Mouse (Mus musculus) kidney, embryonic 16.5 days (tissue): ENCODE data around the gene Serp2. TPM values are rescaled to one million over a fixed set of nuclear protein-coding genes. Genes with fewer than 3 reads are reported as not detected.
A peak's percentile ranks its signal among the peaks of the same experiment; 100 is the strongest.

Experiments
- ATAC-seq: fragments of 200-750 bp; cut with Nextera tagmentation; 2 replicates; pipeline ENCODE4 v1.8.0; 2017; ENCODE audit warnings: moderate TSS enrichment; ENCODE audit not compliant: low FRiP score, low TSS enrichment
- H3K27ac ChIP-seq: fragments of 300-500 bp; sonication (generic); 2 replicates; pipeline ENCODE4 v1.5.1; 2014; ENCODE audit warnings: low read length
- H3K27me3 ChIP-seq: fragments of 300-500 bp; sonication (generic); 2 replicates; pipeline ENCODE4 v1.6.1; 2014; ENCODE audit warnings: low read length, control low read depth, mixed read lengths; ENCODE audit not compliant: insufficient read depth
- H3K36me3 ChIP-seq: fragments of 300-500 bp; sonication (generic); 2 replicates; pipeline ENCODE4 v1.6.1; 2014; ENCODE audit warnings: low read length, control low read depth, mixed read lengths; ENCODE audit not compliant: insufficient read depth
- H3K4me1 ChIP-seq: fragments of 300-500 bp; sonication (generic); 2 replicates; pipeline ENCODE4 v1.6.1; 2014; ENCODE audit warnings: low read length, control low read depth, mixed read lengths; ENCODE audit not compliant: insufficient read depth
- H3K4me2 ChIP-seq: fragments of 300-500 bp; sonication (generic); replicated peaks from 2 replicates; pipeline ENCODE4 v1.6.1; 2014; ENCODE audit warnings: low read depth, low read length
- H3K4me3 ChIP-seq: fragments of 300-500 bp; sonication (generic); 2 replicates; pipeline ENCODE4 v1.5.1; 2014; ENCODE audit warnings: mild to moderate bottlenecking, low read length
- H3K9ac ChIP-seq: fragments of 300-500 bp; sonication (generic); replicated peaks from 2 replicates; pipeline ENCODE4 v1.6.1; 2014; ENCODE audit warnings: low read length
- H3K9me3 ChIP-seq: fragments of 300-500 bp; sonication (generic); 2 replicates; pipeline ENCODE4 v1.6.1; 2016; ENCODE audit warnings: low read length, control low read depth
- WGBS: fragments of 180-500 bp; shearing (Covaris S2); extraction: QIAGEN DNeasy Blood & Tissue Kit; methylation state at CpG from one replicate; pipeline ENCODE4 v1.1.7; 2014; 5-methylcytosine and 5-hydroxymethylcytosine counted together
- polyA plus RNA-seq: library from polyadenylated mRNA; unstranded; fragments of >200 nt; fragmentation: Nextera tagmentation; extraction: Ambion mirVana; gene quantifications from 2 replicates; pipeline ENCODE4 v1.2.1, GENCODE M21; 2015

Serp2 gene
- polyA plus RNA-seq, 1 experiment from 2014 or later = 10.0 TPM

DNA sequence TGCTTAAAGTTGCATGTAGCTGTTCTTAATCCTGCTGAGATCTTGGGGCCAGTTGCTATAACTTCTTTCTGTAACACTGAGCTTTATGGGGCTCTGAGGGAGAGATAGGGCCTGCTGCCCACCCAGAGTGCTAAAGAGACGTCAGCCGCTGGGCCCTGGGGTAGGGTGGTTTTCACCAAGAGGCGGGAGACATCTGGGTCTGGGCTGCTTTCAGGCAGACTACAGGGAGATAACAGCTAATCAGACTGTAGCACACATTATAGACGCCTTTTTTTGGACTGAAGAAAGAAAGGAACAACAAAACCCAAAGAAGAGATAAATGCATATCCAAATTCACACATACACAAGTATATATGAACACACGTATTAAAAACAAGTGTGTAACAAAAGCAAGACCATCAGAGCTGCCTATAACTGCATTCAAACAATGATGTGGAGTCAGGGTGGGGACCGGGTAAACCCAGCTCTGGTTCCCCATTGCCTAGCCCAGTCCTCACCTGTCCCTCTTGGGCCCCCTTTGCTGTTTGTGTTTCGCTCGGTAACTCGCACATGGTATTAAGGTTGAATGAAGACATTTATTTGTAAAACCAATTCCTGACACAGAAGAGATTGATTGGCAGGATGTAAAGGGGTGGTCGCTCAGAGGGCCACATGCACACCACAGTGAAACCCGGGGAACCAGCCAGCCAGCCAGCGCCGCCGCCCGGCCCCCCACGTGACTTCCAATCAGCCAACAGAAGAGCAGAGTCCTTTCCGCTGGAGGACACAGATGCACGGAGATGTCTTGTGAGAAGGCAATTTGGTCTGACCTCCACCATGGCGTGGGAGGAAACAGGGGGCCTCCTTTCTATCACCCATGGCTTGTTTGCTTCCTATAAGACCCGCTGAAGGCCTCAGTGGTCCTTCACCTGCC, 24.2 kb downstream of the Serp2 start:
- Histone ChIP-seq H3K4me3 (peak overlapping the region; percentile 25), H3K36me3 (no peaks in the 10 kb centered on the region), H3K27me3 (no peaks in the 10 kb centered on the region), H3K27ac (peak overlapping the region; percentile 95), H3K4me1 (peaks cover 53% of the 10 kb centered on the region), H3K4me2 (peak overlapping the region; percentile 50), H3K9me3 (no peaks in the 10 kb centered on the region), H3K9ac (peak overlapping the region; percentile 55)
- 31% methylated on average over 20 of the region's 20 CpGs for WGBS
- peak; percentile 78 for ATAC-seq

- WGBS = 88% methylated on average over 7 of the region's 7 CpGs
- H3K36me3 ChIP-seq = no peaks in the 10 kb centered on the region
- no peaks in the 10 kb centered on the region for H3K9me3 ChIP-seq
- no peak overlapping the region for H3K4me3 ChIP-seq
- H3K9ac ChIP-seq = no peak overlapping the region
- H3K4me1 ChIP-seq = peaks cover 54% of the 10 kb centered on the region
- no peak for ATAC-seq
- no peak overlapping the region for H3K4me2 ChIP-seq
- no peaks in the 10 kb centered on the region for H3K27me3 ChIP-seq
- no peak overlapping the region for H3K27ac ChIP-seq
Observed at GRCm38 (mm10) chr14:76531027-76531660, 25.5 kb downstream of the Serp2 start.

DNA sequence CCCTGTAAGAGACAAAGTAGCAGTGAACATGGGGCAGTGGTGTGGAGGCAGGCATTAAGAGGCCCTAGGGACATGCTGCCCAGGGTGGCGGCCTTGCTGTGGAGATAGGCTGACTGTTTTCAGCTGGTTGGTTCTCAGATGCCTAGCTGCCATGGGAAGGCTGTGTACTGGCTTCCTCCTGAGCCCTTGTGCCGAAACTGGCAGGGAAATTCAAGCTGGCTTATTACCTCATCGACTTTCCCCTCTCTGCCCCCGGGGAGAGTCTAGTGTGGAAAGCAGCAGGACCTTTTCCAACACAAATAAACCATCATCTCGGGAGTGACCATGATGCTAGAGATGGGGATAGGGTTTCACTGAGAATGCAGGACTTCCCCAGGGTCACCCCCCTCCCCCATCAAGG, 28.0 kb downstream of the Serp2 start:
- WGBS = 18% methylated on average over 5 of the region's 5 CpGs
- Histone ChIP-seq H3K4me2 (no peak overlapping the region), H3K36me3 (no peaks in the 10 kb centered on the region), H3K9ac (0 out of 2 replicates have a peak overlapping the region, but pooled peaks have one; percentile 10), H3K4me1 (peaks cover 49% of the 10 kb centered on the region), H3K9me3 (no peaks in the 10 kb centered on the region), H3K27ac (peak overlapping the region; percentile 69), H3K4me3 (no peak overlapping the region), H3K27me3 (no peaks in the 10 kb centered on the region)
- ATAC-seq = peak; percentile 13; the same call in 1 of the 2 replicates

DNA sequence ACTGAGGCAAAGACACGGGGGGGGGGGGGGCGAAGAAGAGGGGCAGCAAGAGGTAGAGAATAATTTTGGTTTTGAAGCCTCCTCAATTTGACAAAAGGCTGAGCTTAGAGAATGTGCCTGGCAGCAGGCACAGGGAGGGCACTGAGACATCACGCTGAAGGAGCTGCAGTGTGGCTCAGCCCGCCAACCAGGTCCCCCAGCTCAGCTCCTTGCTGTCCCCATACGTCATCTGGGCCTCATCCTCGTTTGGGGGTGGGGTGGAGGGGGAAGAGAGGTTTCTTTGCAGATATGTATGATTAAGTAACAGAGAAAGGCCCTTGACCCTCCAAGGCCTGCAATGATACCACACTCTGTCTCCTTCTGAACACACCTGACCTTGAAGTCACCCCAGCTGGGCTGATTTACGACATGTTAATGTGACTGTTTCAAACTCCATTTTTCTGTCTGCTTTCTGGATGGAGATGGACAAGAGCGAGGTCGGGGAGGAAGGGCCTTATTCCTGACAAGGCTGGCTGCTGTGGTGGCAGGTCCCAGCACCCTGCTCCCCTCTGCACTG, 28.9 kb downstream of the Serp2 start:
- Histone ChIP-seq H3K9me3 (no peaks in the 10 kb centered on the region), H3K36me3 (no peaks in the 10 kb centered on the region), H3K4me2 (no peak overlapping the region), H3K27ac (peak overlapping the region; percentile 69), H3K9ac (no peak overlapping the region), H3K27me3 (no peaks in the 10 kb centered on the region), H3K4me3 (no peak overlapping the region), H3K4me1 (peaks cover 41% of the 10 kb centered on the region)
- no peak for ATAC-seq
- WGBS = 29% methylated on average over 9 of the region's 9 CpGs

GRCm38 (mm10) chr14:76527030-76527719, 29.5 kb downstream of the Serp2 start:
- Histone ChIP-seq H3K27ac (peak overlapping the region; percentile 69), H3K4me1 (peaks cover 35% of the 10 kb centered on the region), H3K9me3 (no peaks in the 10 kb centered on the region), H3K4me2 (no peak overlapping the region), H3K9ac (peak overlapping the region; percentile 33), H3K36me3 (no peaks in the 10 kb centered on the region), H3K4me3 (no peak overlapping the region), H3K27me3 (no peaks in the 10 kb centered on the region)
- ATAC-seq = no peak
- WGBS = 62% methylated on average over 20 of the region's 20 CpGs

- H3K4me1 ChIP-seq = peaks cover 34% of the 10 kb centered on the region
- WGBS = 62% methylated on average over 6 of the region's 6 CpGs
- H3K9ac ChIP-seq = peak overlapping the region; percentile 7; the same call in 1 of the 2 replicates
- no peaks in the 10 kb centered on the region for H3K27me3 ChIP-seq
- H3K4me2 ChIP-seq = no peak overlapping the region
- ATAC-seq = no peak
- H3K9me3 ChIP-seq = no peaks in the 10 kb centered on the region
- peak overlapping the region; percentile 69; the same call in 1 of the 2 replicates for H3K27ac ChIP-seq
- H3K4me3 ChIP-seq = no peak overlapping the region
- H3K36me3 ChIP-seq = no peaks in the 10 kb centered on the region
Observed at GRCm38 (mm10) chr14:76526467-76526866, 30.2 kb downstream of the Serp2 start.

DNA sequence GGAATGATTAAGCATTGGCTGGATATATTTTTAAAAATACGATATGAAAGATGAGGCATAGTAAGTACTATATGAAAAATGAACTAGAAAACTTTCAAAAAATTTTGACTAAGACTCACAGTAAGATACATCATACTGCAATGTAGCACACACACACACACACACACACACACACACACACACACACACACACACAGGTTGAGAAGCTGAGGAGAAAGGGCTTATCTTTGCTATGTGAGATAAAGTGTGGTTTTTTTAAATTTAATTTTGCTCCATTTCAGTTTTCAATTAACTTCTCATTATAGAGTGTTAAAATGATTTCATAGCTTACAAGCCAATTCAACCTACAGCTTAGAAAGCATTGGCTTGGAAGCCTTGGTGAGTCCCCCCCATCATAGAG, 33.3 kb downstream of the Serp2 start:
- no peaks in the 10 kb centered on the region for H3K27me3 ChIP-seq
- no peak overlapping the region for H3K4me2 ChIP-seq
- 97% methylated on average over 1 of the region's 1 CpGs for WGBS
- no peak overlapping the region for H3K4me3 ChIP-seq
- H3K9ac ChIP-seq = no peak overlapping the region
- no peaks in the 10 kb centered on the region for H3K9me3 ChIP-seq
- no peak overlapping the region for H3K27ac ChIP-seq
- ATAC-seq = no peak
- peaks cover 42% of the 10 kb centered on the region for H3K4me1 ChIP-seq
- H3K36me3 ChIP-seq = no peaks in the 10 kb centered on the region

DNA sequence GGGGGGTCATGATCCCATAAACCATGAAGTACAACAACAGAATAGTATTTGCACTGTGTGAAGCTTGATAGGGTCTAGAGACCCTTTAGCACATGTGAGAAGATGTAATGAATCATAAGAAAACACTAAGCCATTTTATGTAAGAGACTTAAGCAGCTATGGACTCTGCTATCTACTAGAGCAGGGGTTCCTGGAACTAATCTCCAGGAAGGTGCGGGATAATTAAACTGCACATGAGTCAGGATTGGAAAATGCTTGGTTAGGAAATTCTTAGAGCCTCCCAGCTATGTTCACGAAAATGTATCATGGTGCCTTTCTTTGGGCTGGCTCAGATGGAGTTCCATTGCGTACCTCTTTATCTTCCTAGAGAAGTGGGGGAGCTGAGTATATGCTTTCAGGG, 35.4 kb downstream of the Serp2 start:
- Histone ChIP-seq H3K27ac (peak overlapping the region; percentile 43; the same call in 1 of the 2 replicates), H3K4me1 (peaks cover 25% of the 10 kb centered on the region; the same call in 1 of the 2 replicates), H3K36me3 (no peaks in the 10 kb centered on the region), H3K4me3 (no peak overlapping the region), H3K9ac (no peak overlapping the region), H3K27me3 (no peaks in the 10 kb centered on the region), H3K9me3 (no peaks in the 10 kb centered on the region), H3K4me2 (no peak overlapping the region)
- ATAC-seq = no peak
- 95% methylated on average over 3 of the region's 3 CpGs for WGBS

DNA sequence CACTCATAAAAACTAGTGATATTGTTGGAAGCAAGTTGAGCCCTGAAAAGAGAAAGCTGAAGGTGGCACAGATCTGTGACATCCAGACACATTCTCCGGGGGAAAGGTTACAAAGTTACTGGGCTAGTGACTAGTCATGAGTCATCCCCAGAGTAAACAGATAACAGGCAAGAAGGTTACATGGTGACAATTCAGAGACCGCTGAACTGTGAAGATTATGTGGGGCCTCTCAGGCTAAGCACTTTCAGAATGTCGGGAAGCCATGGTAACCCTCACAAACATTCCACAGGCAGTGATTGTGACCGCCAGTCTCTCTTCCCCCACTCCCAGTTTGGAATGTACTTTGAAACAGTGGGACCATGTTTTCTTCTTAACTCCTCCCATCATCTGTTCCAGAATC, 36.1 kb downstream of the Serp2 start:
- Histone ChIP-seq H3K4me2 (0 out of 2 replicates have a peak overlapping the region, but pooled peaks have one; percentile 8), H3K9ac (no peak overlapping the region), H3K27me3 (no peaks in the 10 kb centered on the region), H3K4me3 (no peak overlapping the region), H3K4me1 (peaks cover 19% of the 10 kb centered on the region; the same call in 1 of the 2 replicates), H3K27ac (0 out of 2 replicates have a peak overlapping the region, but pooled peaks have one; percentile 43), H3K36me3 (no peaks in the 10 kb centered on the region), H3K9me3 (no peaks in the 10 kb centered on the region)
- peak; percentile 88 for ATAC-seq
- WGBS = 27% methylated on average over 4 of the region's 4 CpGs
